Mouse (Mus musculus) MEL (cell line): ENCODE data around the gene Tbc1d14. TPM values are rescaled to one million over a fixed set of nuclear protein-coding genes. Genes with fewer than 3 reads are reported as not detected.
A peak's percentile ranks its signal among the peaks of the same experiment; 100 is the strongest.

Experiments used
- DNase-seq: peaks from one replicate; pipeline ENCODE4 v3.0.0; 2011; ENCODE audit warnings: low read depth, low spot score
- H3K27ac ChIP-seq: 2 replicates; pipeline ENCODE4 v1.5.1; 2012; ENCODE audit warnings: low read depth, mild to moderate bottlenecking, control low read depth, low read length, moderate library complexity; ENCODE audit not compliant: control insufficient read depth
- H3K27me3 ChIP-seq, 2 experiments: fragments of 150-350 bp in 1 of 2; sonication (generic) in 1 of 2; 2 replicates each; pipeline ENCODE4 v1.6.1; 2012; ENCODE audit warnings: low read length in 2 of 2, mild to moderate bottlenecking in 2 of 2, improper control_type of control experiment in 1 of 2, moderate library complexity in 1 of 2; ENCODE audit not compliant: insufficient read depth in 2 of 2, control insufficient read depth in 1 of 2
- H3K36me3 ChIP-seq, 2 experiments: 2 replicates each; pipeline ENCODE4 v1.6.1; 2012 to 2014; ENCODE audit warnings: low read length in 2 of 2, improper control_type of control experiment in 1 of 2, inconsistent platforms in 1 of 2, mild to moderate bottlenecking in 1 of 2; ENCODE audit not compliant: insufficient read depth in 2 of 2, control insufficient read depth in 1 of 2
- H3K4me1 ChIP-seq, 2 experiments: fragments of 150-350 bp in 1 of 2; sonication (generic) in 1 of 2; 2 replicates each; pipeline ENCODE4 v1.6.1; 2012; ENCODE audit warnings: low read length in 2 of 2, improper control_type of control experiment in 1 of 2, mild to moderate bottlenecking in 1 of 2; ENCODE audit not compliant: insufficient read depth in 2 of 2, control insufficient read depth in 1 of 2
- H3K4me3 ChIP-seq, 2 experiments: fragments of 150-350 bp in 1 of 2; sonication (generic) in 1 of 2; 2 replicates each; pipeline ENCODE4 v1.5.1; 2012; ENCODE audit warnings: low read depth in 2 of 2, low read length in 2 of 2, mild to moderate bottlenecking in 2 of 2, moderate library complexity in 2 of 2, control low read depth in 1 of 2, improper control_type of control experiment in 1 of 2; ENCODE audit not compliant: control insufficient read depth in 1 of 2, insufficient read depth in 1 of 2
- H3K79me2 ChIP-seq: 2 replicates; pipeline ENCODE4 v1.6.1; 2012; ENCODE audit warnings: mild to moderate bottlenecking, low read length, moderate library complexity; ENCODE audit not compliant: control insufficient read depth, poor library complexity, insufficient read depth
- H3K9ac ChIP-seq: 2 replicates; pipeline ENCODE4 v1.6.1; 2012; ENCODE audit warnings: low read depth, mild to moderate bottlenecking, control low read depth, low read length, moderate library complexity; ENCODE audit not compliant: control insufficient read depth, poor library complexity, severe bottlenecking
- H3K9me3 ChIP-seq: fragments of 150-350 bp; sonication (generic); replicated peaks from 2 replicates; pipeline ENCODE4 v1.6.1; 2012; ENCODE audit warnings: mild to moderate bottlenecking, low read length, improper control_type of control experiment, moderate library complexity; ENCODE audit not compliant: insufficient read depth
- BHLHE40 ChIP-seq: IDR thresholded peaks from 2 replicates; pipeline ENCODE4 v1.6.1; 2012; ENCODE audit warnings: low read depth, mild to moderate bottlenecking, inconsistent platforms, low read length, improper control_type of control experiment, borderline replicate concordance
- CHD2 ChIP-seq: IDR thresholded peaks from 2 replicates; pipeline ENCODE4 v1.6.1; 2011; ENCODE audit warnings: low read length, improper control_type of control experiment
- E2F4 ChIP-seq: IDR thresholded peaks from 2 replicates; pipeline ENCODE4 v1.6.1; 2011; ENCODE audit warnings: low read depth, low read length, improper control_type of control experiment, borderline replicate concordance
- ELF1 ChIP-seq: IDR thresholded peaks from 2 replicates; pipeline ENCODE4 v1.6.1; 2014; ENCODE audit warnings: low read depth, mild to moderate bottlenecking, inconsistent platforms, low read length, improper control_type of control experiment, moderate library complexity
- EP300 ChIP-seq, 2 experiments: IDR thresholded peaks; 2 replicates each; pipeline ENCODE4 v1.6.1; 2011; ENCODE audit warnings: improper control_type of control experiment in 2 of 2, low read length in 2 of 2, low read depth in 1 of 2, mild to moderate bottlenecking in 1 of 2
- ETS1 ChIP-seq: IDR thresholded peaks from 2 replicates; pipeline ENCODE4 v1.6.1; 2012; ENCODE audit warnings: low read depth, mild to moderate bottlenecking, inconsistent platforms, low read length, improper control_type of control experiment, moderate library complexity
- GATA1 ChIP-seq: IDR thresholded peaks from 2 replicates; pipeline ENCODE4 v1.6.1; 2011; ENCODE audit warnings: low read depth, low read length, improper control_type of control experiment
- MAFK ChIP-seq: IDR thresholded peaks from 2 replicates; pipeline ENCODE4 v1.6.1; 2011; ENCODE audit warnings: low read depth, mild to moderate bottlenecking, low read length, improper control_type of control experiment, borderline replicate concordance
- MAX ChIP-seq: IDR thresholded peaks from 2 replicates; pipeline ENCODE4 v1.6.1; 2011; ENCODE audit warnings: low read length, improper control_type of control experiment
- MEF2A ChIP-seq: IDR thresholded peaks from 2 replicates; pipeline ENCODE4 v1.6.1; 2014; ENCODE audit warnings: low read depth, mild to moderate bottlenecking, inconsistent platforms, low read length, improper control_type of control experiment; ENCODE audit not compliant: poor library complexity, insufficient replicate concordance, severe bottlenecking; ENCODE audit errors: extremely low read depth
- MXI1 ChIP-seq: IDR thresholded peaks from 2 replicates; pipeline ENCODE4 v1.6.1; 2011; ENCODE audit warnings: mild to moderate bottlenecking, low read depth, low read length, improper control_type of control experiment
- MYB ChIP-seq: IDR thresholded peaks from 2 replicates; pipeline ENCODE4 v1.6.1; 2011; ENCODE audit warnings: mild to moderate bottlenecking, low read depth, low read length, improper control_type of control experiment
- MYC ChIP-seq: IDR thresholded peaks from 2 replicates; pipeline ENCODE4 v1.6.1; 2011; ENCODE audit warnings: low read depth, mild to moderate bottlenecking, low read length, improper control_type of control experiment, moderate library complexity
- POLR2AphosphoS2 ChIP-seq: IDR thresholded peaks from 2 replicates; pipeline ENCODE4 v1.6.1; 2011; ENCODE audit warnings: low read length, improper control_type of control experiment
- RCOR1 ChIP-seq: IDR thresholded peaks from 2 replicates; pipeline ENCODE4 v1.6.1; 2012; ENCODE audit warnings: low read depth, mild to moderate bottlenecking, inconsistent platforms, low read length, improper control_type of control experiment
- SIN3A ChIP-seq: IDR thresholded peaks from 2 replicates; pipeline ENCODE4 v1.6.1; 2012; ENCODE audit warnings: low read length, improper control_type of control experiment, inconsistent platforms
- TBP ChIP-seq: IDR thresholded peaks from 2 replicates; pipeline ENCODE4 v1.8.0; 2011; ENCODE audit warnings: low read depth, low read length, improper control_type of control experiment
- TCF12 ChIP-seq: IDR thresholded peaks from 2 replicates; pipeline ENCODE4 v1.6.1; 2014; ENCODE audit warnings: low read depth, mild to moderate bottlenecking, inconsistent platforms, low read length, improper control_type of control experiment, moderate library complexity
- USF1 ChIP-seq: IDR thresholded peaks from 2 replicates; pipeline ENCODE4 v1.6.1; 2014; ENCODE audit warnings: low read depth, mild to moderate bottlenecking, inconsistent platforms, low read length, improper control_type of control experiment, moderate library complexity
- ZC3H11A ChIP-seq: IDR thresholded peaks from 2 replicates; pipeline ENCODE4 v1.6.1; 2012; ENCODE audit warnings: low read depth, mild to moderate bottlenecking, inconsistent platforms, low read length, improper control_type of control experiment
- ZNF384 ChIP-seq: IDR thresholded peaks from 2 replicates; pipeline ENCODE4 v1.6.1; 2012; ENCODE audit warnings: low read depth, mild to moderate bottlenecking, inconsistent platforms, low read length, improper control_type of control experiment
- polyA plus RNA-seq, 2 experiments: library from polyadenylated mRNA; stranded (reverse) in 1 of 2; unstranded in 1 of 2; fragments of >175 nt in 1 of 2; fragments of >200 nt in 1 of 2; gene quantifications; 2 replicates each; pipeline versions ENCODE4 v1.2.1 to v1.2.4; 2012; ENCODE audit warnings: low replicate concordance in 2 of 2, low read depth in 1 of 2; ENCODE audit not compliant: insufficient read length in 2 of 2, insufficient read depth in 1 of 2, missing spikeins in 1 of 2
- total RNA-seq: library from RNA; depleted of rRNA; stranded (reverse); fragments of 300-350 nt; gene quantifications from 2 replicates; pipeline ENCODE4 v1.2.3, GENCODE M21; 2012

Tbc1d14 gene
- total and polyA plus RNA-seq, 3 experiments: 7.3 to 35.6 TPM; not detected in 1

GRCm38 (mm10) chr5:36523219-36523703 is 69.8 kb downstream of the Tbc1d14 start (continued):
- TF ChIP-seq TBP: no peak
- no peak for TF ChIP-seq E2F4

- peak; percentile 98 for TF ChIP-seq ETS1
- TF ChIP-seq SIN3A: peak; percentile 91
- TF ChIP-seq TBP: 0 out of 2 replicates have a peak, but pooled peaks have one; percentile 29
- 0 out of 2 replicates have a peak, but pooled peaks have one; percentile 15 for TF ChIP-seq MYC
- TF ChIP-seq GATA1: peak; percentile 72
- TF ChIP-seq RCOR1: peak; percentile 77
- TF ChIP-seq MXI1: peak; percentile 77; the same call in 1 of the 2 replicates
- TF ChIP-seq USF1: no peak
- no peak for TF ChIP-seq POLR2AphosphoS2
- peak; percentile 47 for TF ChIP-seq ZNF384
- TF ChIP-seq MAX: peak; percentile 36
- TF ChIP-seq CHD2: no peak
- TF ChIP-seq EP300 (IDR thresholded peaks at IDR 0.05; ENCODE audit: low read depth in 1 of 2, low read length in 2 of 2): peak; percentile 76 to 85
- TF ChIP-seq BHLHE40: peak; percentile 61; the same call in 1 of the 2 replicates
- peak; percentile 85 for TF ChIP-seq TCF12
- TF ChIP-seq ELF1: no peak
- TF ChIP-seq, all 39 proteins: peak for 12
These were observed 70.3 kb downstream of the Tbc1d14 start for GRCm38 (mm10) chr5:36522782-36523181.

DNA sequence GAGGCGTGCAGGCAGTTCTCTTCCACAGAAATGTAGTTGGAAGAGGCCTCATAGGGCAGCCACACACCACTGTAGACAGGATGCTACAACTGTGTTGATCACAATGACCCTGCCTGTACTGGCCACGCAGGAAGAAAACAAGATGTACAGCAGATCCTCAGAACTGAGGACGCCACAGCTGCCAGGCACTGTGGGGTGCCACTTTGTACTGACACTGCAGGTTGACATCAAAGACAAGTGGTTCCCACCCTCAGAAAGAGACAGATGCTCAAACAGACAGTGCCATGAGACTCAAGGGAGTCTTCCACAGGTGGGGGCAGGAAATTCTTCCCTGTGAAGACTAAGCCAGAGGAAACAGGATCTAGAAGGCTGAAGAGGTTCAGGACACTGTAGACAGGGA is 73.3 kb downstream of the Tbc1d14 start:
- Histone ChIP-seq H3K27me3 (no peaks in the 10 kb centered on the region), H3K4me3 (no peak overlapping the region), H3K36me3 (peaks cover 4 to 24% of the 10 kb centered on the region in 2 experiments), H3K79me2 (no peaks in the 10 kb centered on the region), H3K9me3 (no peaks in the 10 kb centered on the region), H3K4me1 (peaks cover 12 to 21% of the 10 kb centered on the region in 2 experiments), H3K9ac (no peak overlapping the region), H3K27ac (no peak overlapping the region)
- TF ChIP-seq MEF2A (no peak), MYB (no peak), TCF12 (no peak), SIN3A (no peak), ZC3H11A (no peak), MAFK (no peak), RCOR1 (no peak), MAX (no peak), ZNF384 (no peak)
- no peak for DNase-seq

More at GRCm38 (mm10) chr5:36522782-36523181, 70.3 kb downstream of the Tbc1d14 start:
- H3K36me3 ChIP-seq: peaks cover 3 to 21% of the 10 kb centered on the region in 2 experiments
- H3K9ac ChIP-seq: no peak overlapping the region; the same call in 1 of the 2 replicates
- H3K9me3 ChIP-seq: no peaks in the 10 kb centered on the region
- H3K27me3 ChIP-seq: no peaks in the 10 kb centered on the region
- H3K27ac ChIP-seq: peak overlapping the region; percentile 81
- H3K4me1 ChIP-seq: peaks cover 12 to 23% of the 10 kb centered on the region in 2 experiments
- H3K79me2 ChIP-seq: no peaks in the 10 kb centered on the region
- H3K4me3 ChIP-seq: no peak overlapping the region
- DNase-seq: peak; percentile 85
